Mouse (Mus musculus) ES-E14 (cell line): Measurements from ENCODE around the gene Dennd4a. TPM values are rescaled to one million over a fixed set of nuclear protein-coding genes. Genes with fewer than 3 reads are reported as not detected.
A peak's percentile ranks its signal among the peaks of the same experiment; 100 is the strongest.

Experiments
- DNase-seq: peaks from one replicate; pipeline ENCODE4 v3.0.0-alpha.2; 2013; ENCODE audit warnings: low read depth, low spot score
- H3K27ac ChIP-seq: 2 replicates; pipeline ENCODE4 v1.5.1; 2012; ENCODE audit warnings: low read depth, mild to moderate bottlenecking, low read length, moderate library complexity, mixed read lengths; ENCODE audit not compliant: poor library complexity, insufficient read depth, severe bottlenecking
- H3K36me3 ChIP-seq: 2 replicates; pipeline ENCODE4 v1.6.1; 2012; ENCODE audit warnings: mild to moderate bottlenecking, low read length, moderate library complexity, mixed read lengths; ENCODE audit not compliant: control insufficient read depth, poor library complexity, insufficient read depth, severe bottlenecking
- H3K4me1 ChIP-seq, 2 experiments: fragments of 150-350 bp in 1 of 2; sonication (generic) in 1 of 2; 2 replicates each; pipeline ENCODE4 v1.6.1; 2012; ENCODE audit warnings: low read length in 2 of 2, mild to moderate bottlenecking in 1 of 2, mixed read lengths in 1 of 2; ENCODE audit not compliant: control insufficient read depth in 2 of 2, insufficient read depth in 2 of 2, poor library complexity in 1 of 2
- H3K4me3 ChIP-seq, 2 experiments: fragments of 150-350 bp in 1 of 2; sonication (generic) in 1 of 2; 2 replicates each; pipeline ENCODE4 v1.5.1; 2012; ENCODE audit warnings: low read length in 2 of 2, low read depth in 1 of 2, mild to moderate bottlenecking in 1 of 2, mixed read lengths in 1 of 2; ENCODE audit not compliant: insufficient read depth in 1 of 2, poor library complexity in 1 of 2, severe bottlenecking in 1 of 2
- H3K9ac ChIP-seq: 2 replicates; pipeline ENCODE4 v1.6.1; 2012; ENCODE audit warnings: low read depth, mild to moderate bottlenecking, low read length, mixed read lengths; ENCODE audit not compliant: poor library complexity, insufficient read depth, severe bottlenecking
- H3K9me3 ChIP-seq: fragments of 150-350 bp; sonication (generic); 2 replicates; pipeline ENCODE4 v1.6.1; 2012; ENCODE audit warnings: low read depth, mild to moderate bottlenecking, low read length; ENCODE audit not compliant: control insufficient read depth, insufficient read depth
- CHD2 ChIP-seq: IDR thresholded peaks from 2 replicates; pipeline ENCODE4 v1.6.1; 2014; ENCODE audit warnings: mild to moderate bottlenecking, low read depth, low read length, inconsistent platforms
- HCFC1 ChIP-seq: IDR thresholded peaks from 2 replicates; pipeline ENCODE4 v1.6.1; 2012; ENCODE audit warnings: low read length, inconsistent platforms, borderline replicate concordance; ENCODE audit not compliant: insufficient read depth
- MAFK ChIP-seq: IDR thresholded peaks from 2 replicates; pipeline ENCODE4 v1.6.1; 2014; ENCODE audit warnings: mild to moderate bottlenecking, low read depth, low read length, inconsistent platforms; ENCODE audit not compliant: insufficient read depth
- ZC3H11A ChIP-seq: IDR thresholded peaks from 2 replicates; pipeline ENCODE4 v1.6.1; 2012; ENCODE audit warnings: low read depth, mild to moderate bottlenecking, inconsistent platforms, low read length, borderline replicate concordance
- ZNF384 ChIP-seq: IDR thresholded peaks from 2 replicates; pipeline ENCODE4 v1.6.1; 2012; ENCODE audit warnings: low read depth, low read length, inconsistent platforms
- in situ Hi-C, 2 experiments: fragments of 600-800 bp; cut with MboI; formaldehyde crosslinking; loops; one replicate each; pipeline ENCODE4 v1.15.1; 2025; ENCODE audit warnings: low sequenced_read_pairs in 2 of 2, inconsistent platforms in 1 of 2; ENCODE audit not compliant: unreplicated experiment in 2 of 2
- total RNA-seq: library from RNA; depleted of rRNA; stranded (reverse); fragments of 300-350 nt; gene quantifications from 2 replicates; pipeline ENCODE4 v1.2.3, GENCODE M21; 2012

Dennd4a gene
- total RNA-seq, 1 experiment: 3.7 TPM

DNA sequence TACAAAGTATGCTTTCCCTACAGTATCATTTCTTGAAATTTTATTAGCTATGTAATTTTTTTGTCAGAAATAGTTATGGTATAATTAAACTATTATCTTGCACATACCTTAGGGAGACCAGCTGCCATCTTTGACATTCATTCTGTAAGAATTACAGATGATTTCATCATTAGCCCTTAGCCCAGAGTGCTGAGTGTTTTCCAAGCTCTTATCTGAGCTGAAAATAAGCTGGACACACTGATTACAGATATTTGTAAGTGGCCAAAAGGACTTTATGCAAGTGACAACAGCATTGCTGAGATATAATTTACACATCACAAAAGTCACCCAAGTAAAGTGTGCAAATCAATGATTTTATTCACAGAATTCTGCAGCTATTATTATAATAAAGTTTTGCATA, 48.9 kb downstream of the Dennd4a start:
- H3K9ac ChIP-seq: no peak overlapping the region
- H3K9me3 ChIP-seq: no peaks in the 10 kb centered on the region
- no peak overlapping the region for H3K27ac ChIP-seq
- TF ChIP-seq CHD2: no peak
- no peak for TF ChIP-seq HCFC1
- no peak for DNase-seq
- H3K36me3 ChIP-seq: no peaks in the 10 kb centered on the region
- in situ Hi-C loops: no loop called here
- H3K4me3 ChIP-seq: no peak overlapping the region
- no peaks in the 10 kb centered on the region for H3K4me1 ChIP-seq

GRCm38 (mm10) chr9:64862687-64863086, 51.5 kb downstream of the Dennd4a start:
- Histone ChIP-seq H3K9ac (no peak overlapping the region), H3K4me3 (no peak overlapping the region), H3K36me3 (no peaks in the 10 kb centered on the region), H3K27ac (no peak overlapping the region), H3K9me3 (no peaks in the 10 kb centered on the region), H3K4me1 (no peaks in the 10 kb centered on the region)
- DNase-seq: peak; percentile 6
- in situ Hi-C loops: no loop called here
- TF ChIP-seq MAFK: no peak
- TF ChIP-seq ZNF384: 0 out of 2 replicates have a peak, but pooled peaks have one; percentile 23
- peak; percentile 52; the same call in 1 of the 2 replicates for TF ChIP-seq ZC3H11A
- TF ChIP-seq HCFC1: no peak
- no peak for TF ChIP-seq CHD2

DNA sequence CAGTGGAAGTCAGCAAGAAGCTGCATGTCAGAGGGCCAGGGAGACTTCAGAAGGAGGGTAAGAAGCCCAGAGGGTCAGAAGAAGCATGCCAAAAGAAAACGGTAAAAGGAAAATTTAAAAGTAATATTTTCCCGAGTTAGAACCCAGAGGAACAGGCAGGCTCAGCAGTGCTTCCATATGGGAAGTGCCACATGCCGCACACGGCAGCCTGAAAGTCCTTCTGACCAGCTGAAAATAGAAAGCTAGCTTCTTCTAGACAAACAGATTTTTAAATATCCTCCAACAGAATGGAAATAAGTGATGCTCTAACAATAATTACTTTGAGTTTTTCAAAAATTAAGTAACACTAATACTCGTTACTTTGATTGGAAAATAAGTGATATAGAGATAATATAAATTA, 74.9 kb downstream of the Dennd4a start:
- H3K4me3 ChIP-seq: no peak overlapping the region
- TF ChIP-seq MAFK: no peak
- no peak for TF ChIP-seq HCFC1
- no peak for TF ChIP-seq ZNF384
- no peak for TF ChIP-seq ZC3H11A
- no peak for TF ChIP-seq CHD2
- no peak overlapping the region for H3K27ac ChIP-seq
- no peak for DNase-seq
- H3K4me1 ChIP-seq: no peaks in the 10 kb centered on the region
- no peak overlapping the region for H3K9ac ChIP-seq
- in situ Hi-C loops: no loop called here
- no peaks in the 10 kb centered on the region for H3K36me3 ChIP-seq
- H3K9me3 ChIP-seq: no peaks in the 10 kb centered on the region

DNA sequence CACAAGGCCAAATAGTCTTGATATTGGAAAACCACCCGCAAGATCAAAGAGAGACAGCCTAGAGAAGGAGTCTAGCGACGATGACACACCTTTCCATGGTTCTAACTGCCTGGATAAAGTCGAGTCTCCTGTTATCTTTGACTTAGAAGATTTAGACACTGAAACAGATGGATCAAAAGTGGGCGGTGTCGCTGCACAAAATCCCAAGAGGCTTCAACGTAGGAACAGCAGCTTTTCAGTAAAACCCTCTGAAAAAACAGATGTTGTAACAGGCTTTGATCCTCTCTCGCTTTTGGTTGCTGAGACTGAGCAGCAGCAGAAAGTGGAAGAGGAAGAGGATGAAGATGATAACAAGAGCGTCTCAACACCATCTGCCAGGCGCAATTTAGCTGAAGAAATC, 85.5 kb downstream of the Dennd4a start:
- in situ Hi-C loops: no loop called here
- no peak overlapping the region for H3K27ac ChIP-seq
- H3K9me3 ChIP-seq: no peaks in the 10 kb centered on the region
- no peaks in the 10 kb centered on the region; a peak in 1 of 4 replicates for H3K4me1 ChIP-seq
- no peak for DNase-seq
- no peak overlapping the region for H3K9ac ChIP-seq
- TF ChIP-seq ZC3H11A (no peak), HCFC1 (no peak), ZNF384 (no peak), MAFK (no peak), CHD2 (no peak)
- H3K36me3 ChIP-seq: no peaks in the 10 kb centered on the region
- no peak overlapping the region for H3K4me3 ChIP-seq

DNA sequence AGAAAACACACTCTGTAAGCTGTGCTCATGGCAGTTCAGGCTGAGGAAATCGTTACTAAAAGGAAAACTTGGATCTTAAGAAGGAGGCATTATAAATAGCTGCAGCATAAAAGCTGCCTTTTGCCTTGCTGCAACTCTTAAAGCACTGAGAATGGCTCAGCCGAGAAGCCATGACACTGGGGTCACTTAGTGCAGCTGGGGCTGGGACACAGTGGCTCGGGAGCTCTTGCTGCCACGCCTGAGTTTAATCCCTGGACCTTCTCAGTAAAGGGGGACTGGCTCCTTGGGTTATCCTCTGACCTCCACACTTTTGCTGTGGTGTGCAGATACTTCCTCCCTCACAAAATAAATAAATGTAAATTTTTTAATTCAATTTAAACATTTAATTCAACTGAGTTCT, 91.7 kb downstream of the Dennd4a start:
- DNase-seq: no peak
- peaks cover 2 to 3% of the 10 kb centered on the region in 2 experiments; a peak in 1 of 4 replicates for H3K4me1 ChIP-seq
- peaks cover 3% of the 10 kb centered on the region; the same call in 1 of the 2 replicates for H3K36me3 ChIP-seq
- no peak overlapping the region for H3K9ac ChIP-seq
- in situ Hi-C loops: no loop called here
- TF ChIP-seq ZC3H11A: no peak
- H3K9me3 ChIP-seq: no peaks in the 10 kb centered on the region
- no peak overlapping the region for H3K4me3 ChIP-seq
- H3K27ac ChIP-seq: no peak overlapping the region
